Mouse (Mus musculus) midbrain, postnatal 0 days (tissue): Measurements from ENCODE around the gene Slc2a4. TPM values are rescaled to one million over a fixed set of nuclear protein-coding genes. Genes with fewer than 3 reads are reported as not detected.
A peak's percentile ranks its signal among the peaks of the same experiment; 100 is the strongest.

Source experiments
- ATAC-seq: fragments of 200-750 bp; cut with Nextera tagmentation; 2 replicates; pipeline ENCODE4 v1.8.0; 2017; ENCODE audit warnings: moderate number of reproducible peaks, mild to moderate bottlenecking, moderate TSS enrichment, moderate library complexity; ENCODE audit not compliant: low FRiP score
- DNase-seq: peaks from one replicate; pipeline ENCODE4 v3.0.0-alpha.2; 2015; ENCODE audit warnings: low spot score
- H3K27ac ChIP-seq: fragments of 300-500 bp; sonication (generic); 2 replicates; pipeline ENCODE4 v1.5.1; 2014; ENCODE audit warnings: low read depth, mild to moderate bottlenecking, low read length, mixed read lengths
- H3K27me3 ChIP-seq: fragments of 300-500 bp; sonication (generic); 2 replicates; pipeline ENCODE4 v1.6.1; 2014; ENCODE audit warnings: low read length, control low read depth, mixed read lengths; ENCODE audit not compliant: insufficient read depth
- H3K36me3 ChIP-seq: fragments of 300-500 bp; sonication (generic); 2 replicates; pipeline ENCODE4 v1.6.1; 2014; ENCODE audit warnings: low read length, control low read depth, mixed read lengths; ENCODE audit not compliant: insufficient read depth
- H3K4me1 ChIP-seq: fragments of 300-500 bp; sonication (generic); 2 replicates; pipeline ENCODE4 v1.6.1; 2014; ENCODE audit warnings: mild to moderate bottlenecking, control low read depth, antibody characterized with exemption, low read length, mixed read lengths; ENCODE audit not compliant: insufficient read depth
- H3K4me2 ChIP-seq: fragments of 300-500 bp; sonication (generic); 2 replicates; pipeline ENCODE4 v1.6.1; 2014; ENCODE audit warnings: low read depth, mild to moderate bottlenecking, low read length, mixed read lengths; ENCODE audit not compliant: poor library complexity, severe bottlenecking
- H3K4me3 ChIP-seq: fragments of 300-500 bp; sonication (generic); 2 replicates; pipeline ENCODE4 v1.5.1; 2014; ENCODE audit warnings: low read depth, mild to moderate bottlenecking, low read length, moderate library complexity
- H3K9ac ChIP-seq: fragments of 300-500 bp; sonication (generic); replicated peaks from 2 replicates; pipeline ENCODE4 v1.6.1; 2014; ENCODE audit warnings: mild to moderate bottlenecking, low read length, moderate library complexity, mixed read lengths; ENCODE audit not compliant: poor library complexity, severe bottlenecking
- H3K9me3 ChIP-seq: fragments of 300-500 bp; sonication (generic); 2 replicates; pipeline ENCODE4 v1.6.1; 2016; ENCODE audit warnings: low read length, control low read depth
- CTCF ChIP-seq: IDR thresholded peaks from 2 replicates; pipeline ENCODE4 v1.5.1; 2016; ENCODE audit warnings: antibody characterized with exemption, mild to moderate bottlenecking
- WGBS: fragments of 180-500 bp; shearing (Covaris S2); extraction: QIAGEN DNeasy Blood & Tissue Kit; methylation state at CpG from one replicate; pipeline ENCODE4 v1.1.7; 2014; 5-methylcytosine and 5-hydroxymethylcytosine counted together
- polyA plus RNA-seq: library from polyadenylated mRNA; unstranded; fragments of >200 nt; fragmentation: Nextera tagmentation; extraction: Ambion mirVana; gene quantifications from 2 replicates; pipeline ENCODE4 v1.2.1, GENCODE M21; 2015
- total RNA-seq: library from RNA; depleted of rRNA; stranded (reverse); fragments of >200 nt; gene quantifications from 2 replicates; pipeline ENCODE4 v1.2.3, GENCODE M21; 2014

Slc2a4 gene
- total and polyA plus RNA-seq, 2 experiments from 2014 or later, result 4.0 to 8.8 TPM

- TF ChIP-seq CTCF, result no peak
- DNase-seq (no peak), ATAC-seq (no peak)
- Histone ChIP-seq H3K4me2 (no peak overlapping the region), H3K27me3 (peaks cover 3% of the 10 kb centered on the region; the same call in 1 of the 2 replicates), H3K9ac (no peak overlapping the region), H3K4me3 (no peak overlapping the region), H3K27ac (no peak overlapping the region), H3K4me1 (no peaks in the 10 kb centered on the region), H3K36me3 (no peaks in the 10 kb centered on the region), H3K9me3 (no peaks in the 10 kb centered on the region)
- 95% methylated on average over 17 of the region's 17 CpGs for WGBS
Observed at GRCm38 (mm10) chr11:69939731-69940130, 8.3 kb downstream of the Slc2a4 start.

DNA sequence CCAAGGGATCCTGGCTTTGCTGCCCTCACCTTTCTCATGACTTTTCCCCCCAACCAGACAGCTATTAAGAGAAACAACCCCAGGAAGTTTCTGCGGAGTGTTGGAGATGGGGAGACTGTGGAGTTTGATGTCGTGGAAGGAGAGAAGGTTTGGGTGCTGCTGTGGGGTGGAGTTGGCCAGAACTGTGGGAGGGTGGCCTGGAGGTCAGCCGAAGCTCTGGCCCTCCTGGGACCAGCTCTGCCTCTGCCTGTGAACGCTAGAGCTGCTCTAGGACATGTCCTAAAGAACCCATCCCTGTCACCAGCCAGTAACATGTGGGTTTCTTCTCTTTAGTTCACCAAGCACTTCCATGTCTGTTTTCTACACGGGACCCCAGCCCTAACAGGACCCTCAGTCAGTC, 8.8 kb downstream of the Slc2a4 start:
- Histone ChIP-seq H3K9me3 (no peaks in the 10 kb centered on the region), H3K9ac (no peak overlapping the region), H3K27ac (no peak overlapping the region), H3K4me3 (no peak overlapping the region), H3K4me1 (no peaks in the 10 kb centered on the region), H3K4me2 (no peak overlapping the region), H3K36me3 (no peaks in the 10 kb centered on the region), H3K27me3 (peaks cover 3% of the 10 kb centered on the region; the same call in 1 of the 2 replicates)
- DNase-seq (no peak), ATAC-seq (no peak)
- WGBS, result 74% methylated on average over 5 of the region's 5 CpGs
- no peak for TF ChIP-seq CTCF

DNA sequence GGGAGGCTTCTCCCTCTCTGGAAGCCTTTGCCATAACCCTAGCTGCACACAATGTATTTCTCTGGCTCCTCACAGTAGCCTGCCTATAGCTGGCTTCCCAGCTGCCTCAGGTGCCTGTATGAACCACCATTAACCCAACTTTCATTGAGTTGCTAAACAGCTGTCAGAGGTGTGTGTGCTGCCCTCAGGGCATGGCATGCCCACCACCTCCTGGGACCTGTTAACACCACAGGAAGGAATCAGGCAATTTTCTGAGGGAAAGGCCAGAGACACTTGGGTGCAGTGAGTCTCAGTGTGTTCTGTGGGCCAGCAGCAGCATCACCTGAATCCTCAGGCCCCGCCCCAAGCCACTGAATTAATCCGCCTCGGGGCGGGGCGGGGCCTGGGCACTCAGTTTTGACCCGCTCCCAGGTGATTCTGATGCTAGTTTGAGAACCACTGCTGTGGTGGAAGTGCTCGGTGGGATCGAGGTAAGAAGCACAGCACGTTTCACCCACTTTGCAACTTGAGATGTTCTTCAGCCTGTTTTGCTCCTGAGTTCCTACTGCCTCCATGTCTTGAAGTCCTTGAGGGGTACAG, 9.5 kb downstream of the Slc2a4 start:
- no peak for ATAC-seq
- Histone ChIP-seq H3K36me3 (no peaks in the 10 kb centered on the region), H3K9me3 (no peaks in the 10 kb centered on the region), H3K4me3 (no peak overlapping the region), H3K9ac (no peak overlapping the region), H3K4me1 (no peaks in the 10 kb centered on the region), H3K27ac (no peak overlapping the region), H3K4me2 (no peak overlapping the region), H3K27me3 (peaks cover 3% of the 10 kb centered on the region; the same call in 1 of the 2 replicates)
- no peak for TF ChIP-seq CTCF
- WGBS, result 21% methylated on average over 9 of the region's 9 CpGs
- no peak for DNase-seq

GRCm38 (mm10) chr11:69937834-69938233, 10.2 kb downstream of the Slc2a4 start:
- 71% methylated on average over 5 of the region's 5 CpGs for WGBS
- Histone ChIP-seq H3K4me3 (no peak overlapping the region), H3K9ac (no peak overlapping the region), H3K36me3 (no peaks in the 10 kb centered on the region), H3K9me3 (no peaks in the 10 kb centered on the region), H3K4me1 (no peaks in the 10 kb centered on the region), H3K27ac (no peak overlapping the region), H3K27me3 (peaks cover 3% of the 10 kb centered on the region; the same call in 1 of the 2 replicates), H3K4me2 (no peak overlapping the region)
- ATAC-seq (no peak), DNase-seq (no peak)
- no peak for TF ChIP-seq CTCF

- no peak for ATAC-seq
- Histone ChIP-seq H3K4me1 (no peaks in the 10 kb centered on the region), H3K4me2 (no peak overlapping the region), H3K36me3 (no peaks in the 10 kb centered on the region), H3K27me3 (peaks cover 3% of the 10 kb centered on the region; the same call in 1 of the 2 replicates), H3K9ac (no peak overlapping the region), H3K27ac (no peak overlapping the region), H3K9me3 (no peaks in the 10 kb centered on the region), H3K4me3 (no peak overlapping the region)
- WGBS, result 39% methylated on average over 4 of the region's 4 CpGs
- no peak for TF ChIP-seq CTCF
- DNase-seq, result no peak
Observed at GRCm38 (mm10) chr11:69937385-69937784, 10.6 kb downstream of the Slc2a4 start.

DNA sequence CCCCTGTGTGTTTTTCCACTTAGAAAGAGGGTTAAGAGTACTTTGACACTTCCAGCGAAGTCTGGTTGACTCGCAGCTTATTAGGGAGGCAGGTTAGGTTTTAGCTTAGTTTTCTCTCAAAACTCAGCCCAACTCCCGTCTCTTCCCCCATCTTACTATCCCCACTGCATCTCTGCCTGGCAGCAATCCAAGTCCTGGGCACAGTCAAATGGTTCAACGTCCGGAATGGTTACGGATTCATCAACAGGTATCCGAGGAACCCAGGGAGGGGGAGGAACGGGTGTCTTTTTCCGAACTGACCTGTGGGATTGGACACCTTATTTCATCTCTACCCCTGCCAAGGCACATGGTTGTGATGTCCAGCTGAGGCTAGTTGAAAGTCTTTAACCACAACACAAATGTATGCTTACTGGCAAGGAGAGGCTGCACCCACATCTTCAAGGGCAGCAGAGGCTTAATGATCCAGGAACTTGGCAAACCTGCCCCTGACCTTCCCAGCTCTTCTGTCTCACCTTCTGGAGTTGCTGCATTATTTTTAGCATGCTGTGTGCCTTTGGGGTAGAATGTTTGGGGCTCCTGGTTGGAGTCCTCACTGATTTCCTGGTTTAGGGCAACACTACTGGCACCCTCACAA, 11.2 kb downstream of the Slc2a4 start:
- H3K27me3 ChIP-seq, result peaks cover 3% of the 10 kb centered on the region; the same call in 1 of the 2 replicates
- 42% methylated on average over 9 of the region's 9 CpGs for WGBS
- TF ChIP-seq CTCF, result no peak
- H3K9me3 ChIP-seq, result no peaks in the 10 kb centered on the region
- peak overlapping the region; percentile 99 for H3K4me2 ChIP-seq
- no peak overlapping the region for H3K27ac ChIP-seq
- ATAC-seq, result no peak
- peak overlapping the region; percentile 54 for H3K4me3 ChIP-seq
- H3K36me3 ChIP-seq, result no peaks in the 10 kb centered on the region
- no peaks in the 10 kb centered on the region for H3K4me1 ChIP-seq
- no peak for DNase-seq
- no peak overlapping the region for H3K9ac ChIP-seq
